Mouse (Mus musculus): ENCODE data around the gene Pir. TPM values are rescaled to one million over a fixed set of nuclear protein-coding genes. Genes with fewer than 3 reads are reported as not detected.

Pir gene
- polyA plus RNA-seq (2012; ENCODE audit: low replicate concordance) = 0.25 and 5.9 TPM in 2 replicates

GRCm38 (mm10) chrX:164269285-164269761 lies at the start of gene Pir:
Gene Pir, plus strand, starts transcription at chrX:164269371.

GRCm38 (mm10) chrX:164258057-164258456 lies 11.1 kb upstream of the Pir start, which contains the start of gene Bmx:
Gene Bmx, minus strand, starts transcription at chrX:164258193.

GRCm38 (mm10) chrX:164373081-164373480 lies 103.9 kb downstream of the Pir start, which contains the start of gene Vegfd:
Gene Vegfd, plus strand, starts transcription at chrX:164373378.

DNA sequence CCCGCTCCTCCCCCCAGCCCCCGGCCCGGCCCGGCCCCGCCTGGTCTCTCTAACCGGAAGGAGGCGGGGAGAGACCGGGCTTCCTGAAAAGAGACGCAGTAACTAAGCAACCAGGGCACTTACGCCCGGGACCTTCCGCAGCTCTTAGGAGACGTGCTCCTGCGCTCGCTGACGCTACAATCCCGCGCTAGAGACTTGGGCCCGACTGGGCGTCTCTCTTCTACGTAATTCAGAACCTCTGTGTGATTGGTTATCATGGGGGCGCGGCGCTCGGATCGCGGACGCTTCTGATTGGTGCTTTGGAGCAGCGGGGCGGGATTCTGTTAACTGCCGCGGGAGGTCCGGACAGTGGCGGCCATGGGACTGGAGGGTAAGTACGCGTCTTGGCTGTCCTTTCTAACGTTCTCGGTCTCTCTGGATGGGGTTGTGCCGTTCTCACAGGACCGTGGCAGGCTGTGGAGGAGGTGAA lies 150.3 kb downstream of the Pir start, which contains the start of gene Piga:
Gene Piga, plus strand, starts transcription at position 317 of the 469 bp plus-strand sequence.

Other genes with a start within 250 kb of the Pir start
- 0.08 and 0.11 TPM in 2 replicates for gene Car5b, start 241.4 kb upstream of the Pir start, polyA plus RNA-seq (2012; ENCODE audit: low replicate concordance)
- 3.5 and 3.9 TPM in 2 replicates for gene Siah1b, start 192.9 kb upstream of the Pir start, polyA plus RNA-seq (2012; ENCODE audit: low replicate concordance)
- gene Cltrn, start 180.5 kb upstream of the Pir start, polyA plus RNA-seq (2012; ENCODE audit: low replicate concordance) = not detected in 2 replicates
- not detected in 2 replicates for gene Ace2, start 130.0 kb upstream of the Pir start, polyA plus RNA-seq (2012; ENCODE audit: low replicate concordance)
- 0.09 and 0.28 TPM in 2 replicates for gene Bmx, start 11.2 kb upstream of the Pir start, polyA plus RNA-seq (2012; ENCODE audit: low replicate concordance)
- gene Vegfd, start 104.0 kb downstream of the Pir start, polyA plus RNA-seq (2012; ENCODE audit: low replicate concordance) = not detected in 2 replicates
- 0.34 and 1.3 TPM in 2 replicates for gene Piga, start 150.4 kb downstream of the Pir start, polyA plus RNA-seq (2012; ENCODE audit: low replicate concordance)
- gene Asb11, start 167.6 kb downstream of the Pir start, polyA plus RNA-seq (2012; ENCODE audit: low replicate concordance) = not detected in 2 replicates
- not detected in 2 replicates for gene Asb9, start 237.0 kb downstream of the Pir start, polyA plus RNA-seq (2012; ENCODE audit: low replicate concordance)